In the genomic region with DNA sequence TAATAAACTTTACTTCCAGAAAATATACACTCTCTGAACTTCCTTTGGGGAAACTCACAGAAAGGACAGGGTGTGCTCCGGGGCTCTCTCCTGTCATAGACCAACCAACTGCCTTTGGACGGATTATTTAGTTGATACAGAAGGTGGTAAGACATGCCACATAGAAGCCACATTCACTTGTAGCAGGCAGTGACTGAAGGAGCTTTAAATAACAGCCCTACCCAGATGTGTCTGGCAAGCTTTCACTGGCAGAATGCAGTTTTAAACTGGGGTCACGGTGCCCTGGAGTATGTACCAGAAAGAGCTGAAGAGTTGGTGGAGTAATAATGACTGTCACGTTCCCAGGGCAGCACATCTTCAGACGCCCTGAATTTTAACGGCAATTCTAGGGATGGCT, we compare ENCODE assay signal across 13 mouse cellular contexts. TPM values are rescaled to one million over a fixed set of nuclear protein-coding genes. Genes with fewer than 3 reads are reported as not detected.
DNase-seq lines count a peak whose midpoint lies in the region; ATAC-seq and TF ChIP-seq lines count a peak whose summit lies in the region.
"Had no signal": no experiment of that assay in that cellular context is flagged by ENCODE, and none has a peak within 500 bp of the region (broad histone marks: within the 10 kb centered on the region; RNA-seq: fewer than 3 reads in every experiment).

No protein-coding gene starts in this region.

- H3K4me1 ChIP-seq in kidney, postnatal 0 days (replicated peaks; ENCODE audit: insufficient read depth, low read length): no peaks in the 10 kb centered on the region
- peaks cover 18% of the 10 kb centered on the region for H3K4me1 ChIP-seq in heart, embryonic 16.5 days (ENCODE audit: control insufficient read depth, insufficient read depth, low read length)
- peaks cover 29% of the 10 kb centered on the region for H3K4me1 ChIP-seq in limb, embryonic 15.5 days
- H3K4me1 ChIP-seq: forebrain, embryonic 12.5 days; hindbrain, embryonic 15.5 days had no signal

- H3K9ac ChIP-seq in kidney, postnatal 0 days (ENCODE audit: low read depth, low read length): no peak overlapping the region
- 0 out of 2 replicates have a peak overlapping the region, but pooled peaks have one; percentile 1 for H3K9ac ChIP-seq in heart, embryonic 16.5 days (ENCODE audit: low read length)
- H3K9ac ChIP-seq in limb, embryonic 15.5 days: no peak overlapping the region
- H3K9ac ChIP-seq: forebrain, embryonic 12.5 days; hindbrain, embryonic 15.5 days had no signal

- no peak overlapping the region for H3K4me2 ChIP-seq in kidney, postnatal 0 days (ENCODE audit: low read length)
- peak overlapping the region; percentile 38 for H3K4me2 ChIP-seq in heart, embryonic 16.5 days (ENCODE audit: low read depth, low read length)
- 0 out of 2 replicates have a peak overlapping the region, but pooled peaks have one; percentile 29 for H3K4me2 ChIP-seq in limb, embryonic 15.5 days
- H3K4me2 ChIP-seq: forebrain, embryonic 12.5 days; hindbrain, embryonic 15.5 days had no signal

- no peaks in the 10 kb centered on the region for H3K36me3 ChIP-seq in kidney, postnatal 0 days (ENCODE audit: insufficient read depth, low read length)
- no peaks in the 10 kb centered on the region for H3K36me3 ChIP-seq in heart, embryonic 16.5 days (ENCODE audit: control insufficient read depth, insufficient read depth)
- no peaks in the 10 kb centered on the region for H3K36me3 ChIP-seq in limb, embryonic 15.5 days
- H3K36me3 ChIP-seq: forebrain, embryonic 12.5 days; hindbrain, embryonic 15.5 days had no signal

- no peak for TF ChIP-seq CTCF in kidney, postnatal 0 days (IDR thresholded peaks at IDR 0.05; ENCODE audit: low read depth)

- H3K4me3 ChIP-seq in kidney, postnatal 0 days (replicated peaks; ENCODE audit: low read depth, low read length): no peak overlapping the region
- no peak overlapping the region for H3K4me3 ChIP-seq in heart, embryonic 16.5 days (ENCODE audit: low read length)
- no peak overlapping the region for H3K4me3 ChIP-seq in limb, embryonic 15.5 days
- H3K4me3 ChIP-seq: forebrain, embryonic 12.5 days; hindbrain, embryonic 15.5 days had no signal

- ATAC-seq in kidney, postnatal 0 days (replicated peaks; ENCODE audit: low FRiP score, low read depth): no peak; the same call in 1 of the 2 replicates
- peak; percentile 74 for ATAC-seq in heart, embryonic 16.5 days (replicated peaks; ENCODE audit: extremely low read depth, insufficient read depth, low FRiP score)
- peak; percentile 75 for ATAC-seq in limb, embryonic 15.5 days (ENCODE audit: insufficient number of reproducible peaks, low FRiP score, low TSS enrichment, low read depth)
- ATAC-seq: midbrain, embryonic 16.5 days had no signal

- H3K27ac ChIP-seq in kidney, postnatal 0 days: peak overlapping the region; percentile 70
- peak overlapping the region; percentile 71 for H3K27ac ChIP-seq in heart, embryonic 16.5 days (ENCODE audit: low read length)
- peak overlapping the region; percentile 81 for H3K27ac ChIP-seq in limb, embryonic 15.5 days
- H3K27ac ChIP-seq: forebrain, embryonic 12.5 days; hindbrain, embryonic 15.5 days; macrophage had no signal

- no peaks in the 10 kb centered on the region for H3K9me3 ChIP-seq in kidney, postnatal 0 days (replicated peaks; ENCODE audit: low read length)
- H3K9me3 ChIP-seq in heart, embryonic 16.5 days (replicated peaks; ENCODE audit: control insufficient read depth, low read length): peaks cover 6% of the 10 kb centered on the region; the same call in 1 of the 2 replicates
- no peaks in the 10 kb centered on the region for H3K9me3 ChIP-seq in limb, embryonic 15.5 days
- H3K9me3 ChIP-seq: forebrain, embryonic 12.5 days; hindbrain, embryonic 15.5 days had no signal

- no peaks in the 10 kb centered on the region for H3K27me3 ChIP-seq in kidney, postnatal 0 days (ENCODE audit: insufficient read depth, low read length)
- H3K27me3 ChIP-seq in heart, embryonic 16.5 days (ENCODE audit: control insufficient read depth, insufficient read depth, low read length): no peaks in the 10 kb centered on the region; the same call in 1 of the 2 replicates
- no peaks in the 10 kb centered on the region for H3K27me3 ChIP-seq in limb, embryonic 15.5 days
- H3K27me3 ChIP-seq: forebrain, embryonic 12.5 days; hindbrain, embryonic 15.5 days had no signal

- peak; percentile 32 to 78 for DNase-seq in adrenal gland, adult (ENCODE audit: inconsistent age in 2 of 2, low spot score in 1 of 2)
- DNase-seq in adrenal gland, adult 2 months: no peak
- DNase-seq in kidney, postnatal 0 days (ENCODE audit: low spot score): no peak
- no peak for DNase-seq in kidney, postnatal 25 days
- DNase-seq in urinary bladder, postnatal 10 days (ENCODE audit: low spot score): no peak
- DNase-seq in frontal cortex, postnatal 36 days (ENCODE audit: low spot score in 2 of 2): no peak
- DNase-seq: gastrocnemius, postnatal 36 days had no signal

- WGBS in kidney, postnatal 0 days: 58% methylated on average over 6 of the region's 6 CpGs
- 38% methylated on average over 6 of the region's 6 CpGs for WGBS in heart, embryonic 16.5 days
- WGBS in limb, embryonic 15.5 days: 37% methylated on average over 6 of the region's 6 CpGs

RNA-seq across cellular contexts. Expression of a gene that starts 59.5 kb away (rescaled TPM):
- total RNA-seq in adrenal gland, adult 2 months (2021): 100 to 1,000 TPM in 1 of 2 experiments, 10 to 100 TPM in 1; 92.5 to 190 TPM
- polyA plus RNA-seq in adrenal gland, adult 2 months (2012; rRNA removed): 180 and 195 TPM in 2 replicates
- 23.9 and 24.5 TPM in 2 replicates for polyA plus RNA-seq in kidney, postnatal 0 days (2015; fragmentation: Nextera tagmentation; extraction: Ambion mirVana)
- 4.9 and 5.5 TPM in 2 replicates for polyA plus RNA-seq in heart, embryonic 16.5 days (2015; fragmentation: Nextera tagmentation; extraction: Ambion mirVana)
- 34.6 and 39.4 TPM in 2 replicates for polyA plus RNA-seq in limb, embryonic 15.5 days (2015; fragmentation: Nextera tagmentation; extraction: Ambion mirVana)
- polyA plus RNA-seq: macrophage had no signal

Comparison
In these comparisons a context has a peak if more than half of its experiments do, and no peak if none do; other contexts are left out.
1. DNase-seq: peak in adrenal gland, adult (2 of 2); none in adrenal gland, adult 2 months (single experiment), kidney, postnatal 0 days (single experiment), kidney, postnatal 25 days (0 of 2), urinary bladder, postnatal 10 days (single experiment) and frontal cortex, postnatal 36 days (0 of 2).
2. Peak in every context shown above with its lines, with median percentiles within 50 percentile points of each other: H3K27ac ChIP-seq.